Mouse (Mus musculus) right cerebral cortex, postnatal 10 days (tissue): ENCODE measurements around the gene Mipep.

ENCODE experiments used
- DNase-seq, 2 experiments: peaks; one replicate each; pipeline ENCODE4 v3.0.0; 2021; ENCODE audit warnings: low spot score in 2 of 2

Mipep gene

DNA sequence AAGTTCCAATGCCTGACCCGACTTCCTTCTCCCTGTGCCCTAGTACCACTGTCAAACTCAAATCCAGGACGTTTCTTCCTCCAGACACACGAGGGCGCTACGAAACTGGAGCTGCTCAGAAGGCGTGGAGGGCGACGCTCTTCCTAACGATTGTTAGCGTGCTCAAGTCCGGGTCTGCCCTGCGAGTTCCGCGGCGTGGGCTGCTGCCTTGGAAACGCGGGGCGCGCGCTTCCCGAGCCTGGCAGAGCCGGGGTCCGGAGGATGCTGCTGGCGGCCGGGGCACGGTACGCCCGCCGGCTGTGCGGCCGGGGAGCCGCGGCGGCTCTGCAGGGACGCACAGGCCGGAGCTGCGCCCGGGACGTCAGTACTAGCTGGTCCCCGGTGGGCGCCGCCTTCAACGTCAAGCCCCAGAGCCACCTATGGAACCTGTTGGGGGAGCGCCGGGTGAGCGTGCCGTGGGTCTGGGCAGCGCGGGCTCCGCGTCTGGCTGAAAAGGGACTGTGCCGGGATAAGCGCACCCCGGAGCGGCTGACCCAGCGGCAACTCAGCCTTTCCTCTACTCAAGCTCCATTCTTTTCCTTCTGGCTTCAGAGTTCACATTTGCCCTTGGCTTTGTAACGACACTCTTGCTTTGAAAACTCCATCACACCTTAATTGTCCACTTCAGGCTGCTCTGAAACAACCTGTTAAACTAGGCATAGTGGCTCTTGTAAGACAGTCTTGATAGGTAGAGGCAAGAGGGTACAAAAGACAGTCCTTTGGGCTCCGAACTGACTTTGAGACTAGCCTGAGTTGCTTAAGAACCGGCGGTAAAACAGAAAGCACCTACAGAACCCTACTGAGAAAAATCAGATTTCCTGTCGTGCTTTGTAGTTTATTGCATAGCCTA lies at the start of gene Mipep:
Gene Mipep, plus strand, starts transcription at position 147 of the 889 bp plus-strand sequence.
- DNase-seq: peak; percentile 89 to 92

GRCm38 (mm10) chr14:60735206-60735605 lies 49.2 kb upstream of the Mipep start:
- no peak for DNase-seq

GRCm38 (mm10) chr14:60735848-60736547 lies 48.4 kb upstream of the Mipep start:
- no peak for DNase-seq

GRCm38 (mm10) chr14:60736591-60737192 lies 47.7 kb upstream of the Mipep start:
- peak; percentile 50 to 60 for DNase-seq

GRCm38 (mm10) chr14:60737202-60737611 lies 47.2 kb upstream of the Mipep start:
- no peak for DNase-seq

- DNase-seq: no peak
Observed at GRCm38 (mm10) chr14:60738434-60738938, 45.9 kb upstream of the Mipep start.

GRCm38 (mm10) chr14:60739155-60739554 lies 45.2 kb upstream of the Mipep start:
- DNase-seq: no peak

DNA sequence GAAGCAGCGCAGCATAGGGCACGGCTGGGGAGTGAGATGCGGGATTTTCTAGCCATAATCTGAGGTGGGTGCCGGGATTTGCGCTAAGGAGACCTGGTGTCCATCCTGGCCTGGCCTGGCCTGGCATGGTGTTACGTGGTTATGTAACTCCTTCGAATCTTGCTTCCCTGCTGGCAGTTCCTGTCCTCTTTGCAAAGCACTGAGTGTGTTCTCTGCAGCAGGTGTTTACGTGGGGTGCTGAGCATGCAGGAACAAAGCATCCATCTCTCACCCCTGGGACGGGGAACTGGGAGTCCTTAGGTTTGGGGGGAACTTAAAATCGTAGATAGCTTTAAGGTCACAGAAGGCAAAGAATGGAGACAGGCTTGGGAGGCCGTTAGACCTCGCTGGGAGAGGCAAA lies 44.8 kb upstream of the Mipep start:
- no peak for DNase-seq

DNA sequence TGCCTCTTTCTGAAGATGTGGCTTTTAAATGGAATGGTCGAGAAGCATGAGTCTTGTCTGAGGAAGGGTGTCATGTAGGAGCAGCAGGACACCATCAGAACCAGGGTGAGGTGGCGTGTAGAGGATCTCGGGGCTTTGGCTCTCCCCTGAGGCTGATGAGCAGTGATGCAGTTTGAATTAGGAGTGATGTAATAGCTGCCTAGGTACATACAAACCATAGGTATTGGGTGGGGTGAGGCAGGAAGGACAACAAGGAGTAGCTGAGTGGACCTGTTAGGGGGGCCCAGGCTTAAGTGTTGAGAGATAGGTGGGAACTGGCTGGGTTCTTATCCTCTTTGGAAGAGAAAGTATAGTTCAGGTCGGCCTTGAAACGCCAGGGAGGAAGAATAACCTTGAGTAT lies 43.9 kb upstream of the Mipep start:
- DNase-seq: no peak

- DNase-seq: no peak
Observed at GRCm38 (mm10) chr14:60741033-60741432, 43.3 kb upstream of the Mipep start.

- DNase-seq: peak; percentile 41 to 54
Observed at GRCm38 (mm10) chr14:60741490-60741981, 42.8 kb upstream of the Mipep start.

GRCm38 (mm10) chr14:60743681-60744080 lies 40.7 kb upstream of the Mipep start:
- no peak for DNase-seq

GRCm38 (mm10) chr14:60745201-60745600 lies 39.2 kb upstream of the Mipep start:
- no peak for DNase-seq

- DNase-seq: no peak
Observed at GRCm38 (mm10) chr14:60746141-60746540, 38.2 kb upstream of the Mipep start.

DNA sequence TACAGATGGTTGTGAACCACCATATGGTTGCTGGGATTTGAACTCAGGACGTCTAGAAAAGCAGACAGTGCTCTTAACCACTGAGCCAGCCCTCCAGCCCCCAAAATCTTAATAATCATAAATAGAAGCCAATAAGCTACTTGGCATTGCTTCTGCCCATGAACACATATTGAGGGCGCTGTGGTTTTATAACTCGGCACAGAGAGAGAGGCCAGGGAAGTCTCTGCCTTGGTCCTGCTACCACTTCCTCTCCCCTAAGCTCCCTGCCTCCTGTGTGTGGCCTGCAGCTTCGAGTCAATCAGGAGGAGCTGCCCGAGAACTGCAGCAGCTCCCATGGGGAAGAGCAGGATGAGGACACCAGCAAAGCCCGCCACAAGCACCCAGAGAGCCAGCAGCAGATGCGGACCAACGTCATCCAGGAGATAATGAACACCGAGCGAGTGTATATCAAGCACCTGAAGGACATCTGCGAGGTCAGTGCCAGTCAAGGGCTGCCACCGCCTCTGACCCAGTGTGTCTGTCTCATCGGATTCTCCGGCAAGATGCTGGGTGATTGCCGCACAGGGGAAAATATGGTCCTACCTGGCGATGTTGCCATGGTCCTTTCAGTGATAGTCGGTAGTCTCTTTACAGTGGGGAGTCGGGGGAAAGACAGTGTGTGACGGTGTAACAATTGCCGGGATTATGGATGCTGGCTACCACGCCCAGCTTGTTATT lies 37.1 kb upstream of the Mipep start:
- no peak for DNase-seq

DNA sequence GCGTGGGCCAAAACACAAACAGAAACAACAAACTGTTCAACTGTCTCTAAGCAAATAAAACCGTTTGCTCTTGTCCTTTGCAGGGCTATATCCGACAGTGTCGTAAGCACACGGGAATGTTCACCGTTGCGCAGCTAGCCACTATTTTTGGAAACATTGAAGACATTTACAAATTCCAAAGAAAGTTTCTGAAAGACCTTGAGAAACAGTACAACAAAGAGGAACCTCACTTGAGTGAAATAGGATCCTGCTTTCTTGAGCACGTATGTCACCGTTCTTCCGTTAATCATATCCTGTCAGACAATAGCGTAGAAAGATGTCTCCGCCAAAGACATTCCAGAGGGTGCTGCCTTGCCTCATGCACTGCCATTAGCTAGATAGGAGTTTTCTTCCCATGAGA lies 34.5 kb upstream of the Mipep start:
- no peak for DNase-seq

DNA sequence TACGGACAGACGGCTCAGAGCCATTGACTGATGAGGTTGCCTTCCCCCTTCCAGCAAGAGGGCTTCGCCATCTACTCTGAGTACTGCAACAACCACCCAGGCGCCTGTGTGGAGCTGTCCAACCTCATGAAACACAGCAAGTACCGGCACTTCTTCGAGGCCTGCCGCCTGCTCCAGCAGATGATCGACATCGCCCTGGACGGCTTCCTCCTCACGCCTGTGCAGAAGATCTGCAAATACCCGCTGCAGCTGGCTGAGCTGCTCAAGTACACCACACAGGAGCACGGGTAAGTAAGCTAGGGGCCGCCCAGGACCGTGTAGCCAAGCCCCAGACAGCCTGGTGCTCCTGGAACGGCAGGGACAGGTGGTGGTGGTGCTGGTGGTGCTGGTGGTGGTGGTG lies 32.8 kb upstream of the Mipep start:
- no peak for DNase-seq

GRCm38 (mm10) chr14:60752892-60753800 lies 31.2 kb upstream of the Mipep start:
- peak; percentile 48 to 52 for DNase-seq

- DNase-seq: peak; percentile 41 to 53
Observed at GRCm38 (mm10) chr14:60753801-60754126, 30.6 kb upstream of the Mipep start.

DNA sequence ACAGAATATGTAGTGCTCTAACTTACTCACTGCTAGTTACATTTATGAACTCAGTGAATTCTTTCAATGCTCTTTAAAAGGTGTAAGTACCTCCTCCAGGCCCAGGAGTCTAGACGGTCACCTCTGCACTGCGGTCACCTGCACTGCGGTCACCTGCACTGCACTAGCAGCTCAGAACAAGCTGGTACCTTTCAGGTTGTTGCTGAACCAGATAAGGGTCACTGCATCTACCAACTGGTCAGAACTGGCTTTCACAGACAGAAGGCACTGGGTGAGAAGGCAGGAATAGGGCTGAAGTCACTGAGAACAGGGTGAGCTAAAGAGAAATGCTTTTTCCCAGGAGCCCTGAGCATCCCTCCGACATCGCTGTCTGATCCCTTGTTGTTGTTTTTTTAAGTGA lies 29.7 kb upstream of the Mipep start:
- no peak for DNase-seq

DNA sequence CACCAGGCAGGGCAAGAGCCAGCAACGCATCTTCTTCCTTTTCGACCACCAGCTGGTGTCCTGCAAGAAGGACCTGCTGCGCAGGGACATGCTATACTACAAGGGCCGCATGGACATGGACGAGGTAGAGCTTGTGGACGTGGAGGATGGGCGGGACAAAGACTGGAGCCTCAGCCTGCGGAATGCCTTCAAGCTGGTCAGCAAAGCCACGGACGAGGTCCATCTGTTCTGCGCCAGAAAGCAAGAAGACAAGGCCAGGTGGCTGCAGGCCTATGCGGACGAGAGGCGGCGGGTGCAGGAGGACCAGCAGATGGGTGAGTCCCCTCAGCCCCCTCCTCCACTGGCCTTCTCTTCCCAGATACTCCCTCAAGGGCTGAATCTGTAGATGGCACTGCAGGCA lies 28.1 kb upstream of the Mipep start:
- no peak for DNase-seq
